Mouse (Mus musculus) kidney, postnatal 0 days (tissue): ENCODE results near the gene Hoxb6. TPM values are rescaled to one million over a fixed set of nuclear protein-coding genes. Genes with fewer than 3 reads are reported as not detected.

ENCODE experiments used
- ATAC-seq: fragments of 200-750 bp; cut with Nextera tagmentation; replicated peaks from 2 replicates; pipeline ENCODE4 v1.8.0; 2017; ENCODE audit warnings: low read depth, moderate number of reproducible peaks, moderate TSS enrichment, moderate library complexity; ENCODE audit not compliant: low FRiP score
- DNase-seq: peaks from one replicate; pipeline ENCODE4 v3.0.0-alpha.2; 2016; ENCODE audit warnings: low spot score
- H3K27ac ChIP-seq: fragments of 300-500 bp; sonication (generic); 2 replicates; pipeline ENCODE4 v1.5.1; 2014; ENCODE audit warnings: mild to moderate bottlenecking
- H3K27me3 ChIP-seq: fragments of 300-500 bp; sonication (generic); 2 replicates; pipeline ENCODE4 v1.6.1; 2014; ENCODE audit warnings: low read length, mixed read lengths; ENCODE audit not compliant: insufficient read depth
- H3K36me3 ChIP-seq: fragments of 300-500 bp; sonication (generic); 2 replicates; pipeline ENCODE4 v1.6.1; 2014; ENCODE audit warnings: low read length, mixed read lengths; ENCODE audit not compliant: insufficient read depth
- H3K4me1 ChIP-seq: fragments of 300-500 bp; sonication (generic); replicated peaks from 2 replicates; pipeline ENCODE4 v1.6.1; 2014; ENCODE audit warnings: antibody characterized with exemption, low read length, mixed read lengths; ENCODE audit not compliant: insufficient read depth
- H3K4me2 ChIP-seq: fragments of 300-500 bp; sonication (generic); 2 replicates; pipeline ENCODE4 v1.6.1; 2014; ENCODE audit warnings: mild to moderate bottlenecking, low read length, moderate library complexity, mixed read lengths
- H3K4me3 ChIP-seq: fragments of 300-500 bp; sonication (generic); replicated peaks from 2 replicates; pipeline ENCODE4 v1.5.1; 2014; ENCODE audit warnings: low read depth, low read length
- H3K9ac ChIP-seq: fragments of 300-500 bp; sonication (generic); 2 replicates; pipeline ENCODE4 v1.6.1; 2014; ENCODE audit warnings: low read depth, low read length
- H3K9me3 ChIP-seq: fragments of 300-500 bp; sonication (generic); replicated peaks from 2 replicates; pipeline ENCODE4 v1.6.1; 2016; ENCODE audit warnings: low read length, inconsistent platforms, mixed read lengths
- CTCF ChIP-seq: IDR thresholded peaks from 2 replicates; pipeline ENCODE4 v1.5.1; 2016; ENCODE audit warnings: antibody characterized with exemption, low read depth, mild to moderate bottlenecking, moderate library complexity
- WGBS: fragments of 180-500 bp; shearing (Covaris S2); extraction: QIAGEN DNeasy Blood & Tissue Kit; methylation state at CpG from one replicate; pipeline ENCODE4 v1.1.7; 2014; 5-methylcytosine and 5-hydroxymethylcytosine counted together
- polyA plus RNA-seq: library from polyadenylated mRNA; unstranded; fragments of >200 nt; fragmentation: Nextera tagmentation; extraction: Ambion mirVana; gene quantifications from 2 replicates; pipeline ENCODE4 v1.2.1, GENCODE M21; 2015

Hoxb6 gene
- polyA plus RNA-seq, 1 experiment from 2014 or later, result 45.0 TPM

GRCm38 (mm10) chr11:96302381-96303150 lies 10.3 kb downstream of the Hoxb6 start:
- Histone ChIP-seq H3K27me3 (no peaks in the 10 kb centered on the region), H3K36me3 (0 out of 2 replicates have a peak, but pooled peaks cover 5% of the 10 kb centered on the region), H3K4me3 (peak overlapping the region; percentile 83), H3K9ac (peak overlapping the region; percentile 98), H3K27ac (peak overlapping the region; percentile 92), H3K4me1 (peaks cover 24% of the 10 kb centered on the region), H3K4me2 (peak overlapping the region; percentile 96), H3K9me3 (no peaks in the 10 kb centered on the region)
- no peak for ATAC-seq
- no peak for TF ChIP-seq CTCF
- 28% methylated on average over 23 of the region's 23 CpGs for WGBS
- no peak for DNase-seq

- Histone ChIP-seq H3K4me3 (peak within 1 kb of the TSS; percentile 83), H3K4me1 (peaks cover 24% of the 10 kb centered on the region), H3K9ac (peak within 1 kb of the TSS; percentile 98), H3K27ac (peak within 1 kb of the TSS; percentile 99), H3K36me3 (0 out of 2 replicates have a peak, but pooled peaks cover 5% of the 10 kb centered on the region), H3K9me3 (no peaks in the 10 kb centered on the region), H3K4me2 (peak within 1 kb of the TSS; percentile 96), H3K27me3 (no peaks in the 10 kb centered on the region)
- peak; percentile 96 for TF ChIP-seq CTCF
- peak; percentile 97 for DNase-seq
- no peak; the same call in 1 of the 2 replicates for ATAC-seq
- 2% methylated on average over 69 of the region's 69 CpGs for WGBS
Observed at GRCm38 (mm10) chr11:96303151-96304099, 11.1 kb downstream of the Hoxb6 start, which contains the start of gene Hoxb5. Gene Hoxb5, plus strand, starts transcription at chr11:96303336.

- 13% methylated on average over 38 of the region's 38 CpGs for WGBS
- Histone ChIP-seq H3K27ac (peak overlapping the region; percentile 99), H3K9me3 (no peaks in the 10 kb centered on the region), H3K9ac (peak overlapping the region; percentile 98), H3K4me3 (peak overlapping the region; percentile 83), H3K4me2 (peak overlapping the region; percentile 96), H3K36me3 (0 out of 2 replicates have a peak, but pooled peaks cover 5% of the 10 kb centered on the region), H3K4me1 (peaks cover 32% of the 10 kb centered on the region), H3K27me3 (no peaks in the 10 kb centered on the region)
- ATAC-seq (no peak), DNase-seq (no peak)
- no peak for TF ChIP-seq CTCF
Observed at GRCm38 (mm10) chr11:96304381-96305195, 12.3 kb downstream of the Hoxb6 start.

GRCm38 (mm10) chr11:96305505-96306182 lies 13.4 kb downstream of the Hoxb6 start:
- Histone ChIP-seq H3K27ac (peak overlapping the region; percentile 99), H3K9ac (peak overlapping the region; percentile 98), H3K4me3 (peak overlapping the region; percentile 83), H3K36me3 (0 out of 2 replicates have a peak, but pooled peaks cover 5% of the 10 kb centered on the region), H3K4me2 (peak overlapping the region; percentile 96), H3K4me1 (peaks cover 39% of the 10 kb centered on the region), H3K9me3 (no peaks in the 10 kb centered on the region), H3K27me3 (no peaks in the 10 kb centered on the region)
- ATAC-seq (no peak), DNase-seq (no peak)
- no peak for TF ChIP-seq CTCF
- WGBS, result 35% methylated on average over 6 of the region's 6 CpGs

- DNase-seq, result no peak
- Histone ChIP-seq H3K4me2 (peak overlapping the region; percentile 96), H3K4me3 (peak overlapping the region; percentile 83), H3K36me3 (0 out of 2 replicates have a peak, but pooled peaks cover 5% of the 10 kb centered on the region), H3K9ac (peak overlapping the region; percentile 98), H3K4me1 (peaks cover 44% of the 10 kb centered on the region), H3K27me3 (no peaks in the 10 kb centered on the region), H3K27ac (peak overlapping the region; percentile 99), H3K9me3 (no peaks in the 10 kb centered on the region)
- ATAC-seq, result peak; percentile 23; the same call in 1 of the 2 replicates
- 17% methylated on average over 7 of the region's 7 CpGs for WGBS
- TF ChIP-seq CTCF, result no peak
Observed at GRCm38 (mm10) chr11:96306183-96306907, 14.1 kb downstream of the Hoxb6 start.
